Mouse (Mus musculus): Measurements from ENCODE around the gene Tpm1.

Tpm1 gene

GRCm38 (mm10) chr9:67046881-67047605 is 2.2 kb downstream of the Tpm1 start:
- peak; percentile 61 for DNase-seq (ENCODE audit: low spot score)

- peak; percentile 18 for DNase-seq (ENCODE audit: low spot score)
Measured at GRCm38 (mm10) chr9:67045966-67046602, 3.1 kb downstream of the Tpm1 start.

- DNase-seq (ENCODE audit: low spot score) = no peak
Measured at GRCm38 (mm10) chr9:67045306-67045675, 3.9 kb downstream of the Tpm1 start.

GRCm38 (mm10) chr9:67044551-67045305 is 4.5 kb downstream of the Tpm1 start:
- peak; percentile 80 for DNase-seq (ENCODE audit: low spot score)

- peak; percentile 99 for DNase-seq (ENCODE audit: low spot score)
Measured at GRCm38 (mm10) chr9:67043231-67044199, 5.7 kb downstream of the Tpm1 start.

- DNase-seq (ENCODE audit: low spot score) = no peak
Measured at GRCm38 (mm10) chr9:67042813-67043207, 6.4 kb downstream of the Tpm1 start.

GRCm38 (mm10) chr9:67041840-67042812 is 7.1 kb downstream of the Tpm1 start:
- no peak for DNase-seq (ENCODE audit: low spot score)

- peak; percentile 40 for DNase-seq (ENCODE audit: low spot score)
Measured at GRCm38 (mm10) chr9:67040963-67041839, 8.0 kb downstream of the Tpm1 start.

GRCm38 (mm10) chr9:67039867-67040266 is 9.3 kb downstream of the Tpm1 start:
- no peak for DNase-seq (ENCODE audit: low spot score)

GRCm38 (mm10) chr9:67038686-67039085 is 10.5 kb downstream of the Tpm1 start:
- no peak for DNase-seq (ENCODE audit: low spot score)

GRCm38 (mm10) chr9:67037666-67038065 is 11.5 kb downstream of the Tpm1 start:
- no peak for DNase-seq (ENCODE audit: low spot score)

- DNase-seq (ENCODE audit: low spot score) = no peak
Measured at GRCm38 (mm10) chr9:67036527-67037118, 12.6 kb downstream of the Tpm1 start.

- DNase-seq (ENCODE audit: low spot score) = no peak
Measured at GRCm38 (mm10) chr9:67035957-67036451, 13.2 kb downstream of the Tpm1 start.

- no peak for DNase-seq (ENCODE audit: low spot score)
Measured at GRCm38 (mm10) chr9:67034677-67035076, 14.5 kb downstream of the Tpm1 start.

GRCm38 (mm10) chr9:67033016-67033415 is 16.2 kb downstream of the Tpm1 start:
- DNase-seq (ENCODE audit: low spot score) = no peak

GRCm38 (mm10) chr9:67032611-67033010 is 16.6 kb downstream of the Tpm1 start:
- DNase-seq (ENCODE audit: low spot score) = no peak

- no peak for DNase-seq (ENCODE audit: low spot score)
Measured at GRCm38 (mm10) chr9:67029518-67029917, 19.7 kb downstream of the Tpm1 start.

GRCm38 (mm10) chr9:67028929-67029328 is 20.3 kb downstream of the Tpm1 start:
- no peak for DNase-seq (ENCODE audit: low spot score)

GRCm38 (mm10) chr9:67028133-67028724 is 21.0 kb downstream of the Tpm1 start:
- no peak for DNase-seq (ENCODE audit: low spot score)

Measured in yolk sac, embryonic 10.5 days (tissue).